Mouse (Mus musculus): ENCODE results near the gene Pax2. TPM values are rescaled to one million over a fixed set of nuclear protein-coding genes. Genes with fewer than 3 reads are reported as not detected.
A peak's percentile ranks its signal among the peaks of the same experiment; 100 is the strongest.

Gene Pax2
- polyA plus RNA-seq, 1 experiment, result 29.7 TPM

- 15% methylated on average over 39 of the region's 39 CpGs for WGBS
- no peaks in the 10 kb centered on the region for H3K4me1 ChIP-seq (ENCODE audit: control insufficient read depth, insufficient read depth, low read length)
- H3K27me3 ChIP-seq (replicated peaks; ENCODE audit: control insufficient read depth, insufficient read depth, low read length), result no peaks in the 10 kb centered on the region
- no peak for TF ChIP-seq POLR2A (IDR thresholded peaks at IDR 0.05; ENCODE audit: low read depth, low read length)
- no peak for TF ChIP-seq CTCF (conservative IDR thresholded peaks at IDR 0.05; ENCODE audit: insufficient read depth, insufficient read length, low read depth, low read length)
- DNase-seq, result peak; percentile 41
- H3K4me3 ChIP-seq (ENCODE audit: insufficient read depth, low read depth, low read length), result peak overlapping the region; percentile 55
- peak overlapping the region; percentile 34; the same call in 1 of the 2 replicates for H3K27ac ChIP-seq (ENCODE audit: insufficient read depth, low read depth, low read length)
- no peaks in the 10 kb centered on the region for H3K36me3 ChIP-seq (ENCODE audit: control insufficient read depth, insufficient read depth, low read length)
These were observed 4.7 kb downstream of the Pax2 start for GRCm38 (mm10) chr19:44760259-44761131.

GRCm38 (mm10) chr19:44762121-44762621 is 6.3 kb downstream of the Pax2 start:
- H3K27me3 ChIP-seq (replicated peaks; ENCODE audit: control insufficient read depth, insufficient read depth, low read length), result no peaks in the 10 kb centered on the region
- WGBS, result 42% methylated on average over 7 of the region's 7 CpGs
- TF ChIP-seq CTCF (conservative IDR thresholded peaks at IDR 0.05; ENCODE audit: insufficient read depth, insufficient read length, low read depth, low read length), result no peak
- no peak for TF ChIP-seq POLR2A (IDR thresholded peaks at IDR 0.05; ENCODE audit: low read depth, low read length)
- H3K36me3 ChIP-seq (ENCODE audit: control insufficient read depth, insufficient read depth, low read length), result no peaks in the 10 kb centered on the region
- peak; percentile 68 for DNase-seq
- no peak overlapping the region for H3K4me3 ChIP-seq (ENCODE audit: insufficient read depth, low read depth, low read length)
- H3K4me1 ChIP-seq (ENCODE audit: control insufficient read depth, insufficient read depth, low read length), result no peaks in the 10 kb centered on the region
- no peak overlapping the region for H3K27ac ChIP-seq (ENCODE audit: insufficient read depth, low read depth, low read length)

- TF ChIP-seq CTCF (conservative IDR thresholded peaks at IDR 0.05; ENCODE audit: insufficient read depth, insufficient read length, low read depth, low read length) (no peak), POLR2A (IDR thresholded peaks at IDR 0.05; ENCODE audit: low read depth, low read length) (no peak)
- Histone ChIP-seq H3K27ac (ENCODE audit: insufficient read depth, low read depth, low read length) (peak overlapping the region; percentile 28; the same call in 1 of the 2 replicates), H3K27me3 (replicated peaks; ENCODE audit: control insufficient read depth, insufficient read depth, low read length) (no peaks in the 10 kb centered on the region), H3K4me3 (ENCODE audit: insufficient read depth, low read depth, low read length) (no peak overlapping the region), H3K4me1 (ENCODE audit: control insufficient read depth, insufficient read depth, low read length) (peaks cover 3% of the 10 kb centered on the region; the same call in 1 of the 2 replicates), H3K36me3 (ENCODE audit: control insufficient read depth, insufficient read depth, low read length) (no peaks in the 10 kb centered on the region)
- peak; percentile 30 for DNase-seq
- 49% methylated on average over 6 of the region's 6 CpGs for WGBS
These were observed 14.6 kb downstream of the Pax2 start for GRCm38 (mm10) chr19:44770268-44771050.

GRCm38 (mm10) chr19:44771499-44771898 is 15.7 kb downstream of the Pax2 start:
- Histone ChIP-seq H3K27ac (ENCODE audit: insufficient read depth, low read depth, low read length) (no peak overlapping the region), H3K4me1 (ENCODE audit: control insufficient read depth, insufficient read depth, low read length) (peaks cover 3% of the 10 kb centered on the region; the same call in 1 of the 2 replicates), H3K4me3 (ENCODE audit: insufficient read depth, low read depth, low read length) (no peak overlapping the region), H3K27me3 (replicated peaks; ENCODE audit: control insufficient read depth, insufficient read depth, low read length) (no peaks in the 10 kb centered on the region), H3K36me3 (ENCODE audit: control insufficient read depth, insufficient read depth, low read length) (no peaks in the 10 kb centered on the region)
- no peak for TF ChIP-seq POLR2A (IDR thresholded peaks at IDR 0.05; ENCODE audit: low read depth, low read length)
- no peak for TF ChIP-seq CTCF (conservative IDR thresholded peaks at IDR 0.05; ENCODE audit: insufficient read depth, insufficient read length, low read depth, low read length)
- 80% methylated on average over 13 of the region's 13 CpGs for WGBS
- DNase-seq, result no peak

- WGBS, result 74% methylated on average over 3 of the region's 3 CpGs
- Histone ChIP-seq H3K4me3 (ENCODE audit: insufficient read depth, low read depth, low read length) (no peak overlapping the region), H3K27me3 (replicated peaks; ENCODE audit: control insufficient read depth, insufficient read depth, low read length) (no peaks in the 10 kb centered on the region), H3K4me1 (ENCODE audit: control insufficient read depth, insufficient read depth, low read length) (no peaks in the 10 kb centered on the region), H3K36me3 (ENCODE audit: control insufficient read depth, insufficient read depth, low read length) (no peaks in the 10 kb centered on the region; the same call in 1 of the 2 replicates), H3K27ac (ENCODE audit: insufficient read depth, low read depth, low read length) (no peak overlapping the region)
- no peak for TF ChIP-seq POLR2A (IDR thresholded peaks at IDR 0.05; ENCODE audit: low read depth, low read length)
- no peak for TF ChIP-seq CTCF (conservative IDR thresholded peaks at IDR 0.05; ENCODE audit: insufficient read depth, insufficient read length, low read depth, low read length)
- DNase-seq, result no peak
These were observed 26.1 kb downstream of the Pax2 start for GRCm38 (mm10) chr19:44781987-44782386.

GRCm38 (mm10) chr19:44784391-44784790 is 28.5 kb downstream of the Pax2 start:
- TF ChIP-seq CTCF (conservative IDR thresholded peaks at IDR 0.05; ENCODE audit: insufficient read depth, insufficient read length, low read depth, low read length), result no peak
- TF ChIP-seq POLR2A (IDR thresholded peaks at IDR 0.05; ENCODE audit: low read depth, low read length), result no peak
- no peak for DNase-seq
- H3K4me1 ChIP-seq (ENCODE audit: control insufficient read depth, insufficient read depth, low read length), result no peaks in the 10 kb centered on the region
- WGBS, result 40% methylated on average over 4 of the region's 4 CpGs
- H3K4me3 ChIP-seq (ENCODE audit: insufficient read depth, low read depth, low read length), result no peak overlapping the region
- no peaks in the 10 kb centered on the region for H3K27me3 ChIP-seq (replicated peaks; ENCODE audit: control insufficient read depth, insufficient read depth, low read length)
- H3K27ac ChIP-seq (ENCODE audit: insufficient read depth, low read depth, low read length), result no peak overlapping the region
- H3K36me3 ChIP-seq (ENCODE audit: control insufficient read depth, insufficient read depth, low read length), result no peaks in the 10 kb centered on the region; the same call in 1 of the 2 replicates

Data from kidney, adult 2 months (tissue).